Mouse (Mus musculus) embryo, embryonic 10 days (tissue): ENCODE data around the gene Rabggta.

Experiments
- DNase-seq: peaks from one replicate; pipeline ENCODE4 v3.0.0-alpha.2; 2015; ENCODE audit warnings: low spot score

The Rabggta gene

DNA sequence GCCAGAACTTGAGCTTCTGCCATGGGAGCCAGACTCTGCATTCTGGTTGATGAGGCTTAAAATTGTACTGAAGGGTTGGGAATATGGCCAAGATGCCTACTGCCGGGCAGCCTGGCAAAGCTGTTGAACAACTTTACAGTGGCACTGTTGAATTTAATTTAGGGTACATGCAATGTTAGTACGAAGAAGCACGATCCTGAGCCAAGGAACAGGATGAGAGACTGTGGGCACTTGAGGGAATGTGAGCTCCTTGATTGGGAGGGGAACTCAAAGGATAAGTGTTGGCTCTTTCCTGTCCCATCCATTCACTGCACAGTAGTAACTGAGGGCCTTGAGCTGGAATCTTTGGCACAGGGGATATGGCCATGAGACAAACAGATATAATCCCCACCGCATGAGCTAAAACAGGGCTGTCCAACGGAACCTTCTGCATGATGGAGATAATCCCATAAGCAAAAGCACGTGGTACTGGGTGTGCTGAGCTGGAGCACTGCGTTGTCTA lies 8.5 kb upstream of the Rabggta start:
- no peak for DNase-seq

DNA sequence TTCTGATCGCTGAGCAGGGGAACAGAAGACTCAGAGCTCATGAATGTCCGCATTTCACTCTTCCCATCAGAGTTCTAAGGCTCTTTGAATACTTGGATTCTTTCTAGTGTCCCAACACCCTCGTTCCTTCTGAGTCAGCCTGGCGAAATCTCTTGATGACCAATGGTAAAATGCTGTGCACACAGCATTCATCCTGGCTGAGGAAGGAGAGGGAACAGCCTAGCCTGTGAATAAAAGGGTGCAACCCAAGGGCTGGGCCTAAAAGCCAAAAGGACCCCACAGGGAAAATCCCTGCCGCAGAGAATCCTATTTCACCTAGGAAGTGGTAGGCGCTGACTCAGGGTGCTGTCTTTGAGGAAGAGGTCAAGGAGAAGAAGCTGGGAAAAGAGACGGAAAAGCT lies 8.1 kb upstream of the Rabggta start:
- no peak for DNase-seq

DNA sequence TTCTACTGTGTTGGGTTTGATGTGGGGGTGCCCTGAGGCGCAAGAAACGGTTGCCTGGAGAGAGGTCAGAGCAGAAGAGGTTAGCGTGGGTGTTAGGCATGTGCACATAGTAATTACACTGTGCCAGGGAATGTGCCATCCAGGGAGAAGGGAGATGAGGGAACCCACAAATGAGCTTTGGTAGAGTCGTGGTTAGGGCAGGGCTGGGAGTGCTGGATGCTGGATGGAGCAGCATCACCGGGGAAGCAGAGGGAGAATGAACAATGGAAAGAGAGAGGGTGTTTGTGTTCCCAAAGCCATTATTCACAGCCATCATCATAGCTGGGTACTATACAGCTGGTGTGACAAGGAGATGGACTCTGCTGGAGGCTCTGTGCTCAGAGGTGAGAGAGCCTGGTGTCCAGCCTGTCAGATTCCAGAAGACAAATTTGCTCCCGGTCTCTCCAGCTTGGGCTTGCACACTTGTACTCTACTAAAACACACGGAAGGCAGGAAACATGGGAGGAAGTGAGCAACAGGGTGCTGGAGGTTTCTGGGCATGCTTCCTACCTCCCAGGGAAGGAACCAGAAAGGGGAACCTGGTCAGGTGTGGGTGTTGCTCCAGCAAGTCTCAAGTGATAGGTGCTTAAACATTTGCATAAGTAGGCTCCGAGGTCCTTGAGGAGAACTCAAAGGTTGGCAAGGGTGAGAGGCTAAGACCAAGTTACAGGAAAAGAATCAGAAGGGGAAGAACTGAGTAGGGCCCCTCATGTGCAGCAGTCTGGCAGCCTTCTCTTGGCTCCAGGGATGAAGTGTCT lies 6.0 kb upstream of the Rabggta start:
- no peak for DNase-seq

DNA sequence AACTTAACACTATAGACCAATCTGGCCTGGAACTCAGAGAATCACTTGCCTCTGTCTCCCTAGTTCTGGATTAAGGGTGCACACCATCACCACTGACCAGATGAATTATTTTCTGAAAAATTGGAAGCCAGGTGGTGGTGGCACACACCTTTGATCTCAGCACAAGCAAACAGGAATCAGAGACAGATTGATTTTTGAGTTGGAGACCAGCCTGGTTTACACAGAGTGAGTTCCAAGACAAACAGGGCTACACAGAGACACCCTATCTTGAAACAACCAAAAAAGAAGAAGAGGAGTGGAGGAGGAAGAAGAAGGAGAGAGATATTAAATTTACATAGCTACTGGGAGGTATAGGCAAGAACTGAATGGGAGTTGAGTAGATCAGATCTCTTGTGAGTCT lies 4.2 kb upstream of the Rabggta start:
- no peak for DNase-seq

DNA sequence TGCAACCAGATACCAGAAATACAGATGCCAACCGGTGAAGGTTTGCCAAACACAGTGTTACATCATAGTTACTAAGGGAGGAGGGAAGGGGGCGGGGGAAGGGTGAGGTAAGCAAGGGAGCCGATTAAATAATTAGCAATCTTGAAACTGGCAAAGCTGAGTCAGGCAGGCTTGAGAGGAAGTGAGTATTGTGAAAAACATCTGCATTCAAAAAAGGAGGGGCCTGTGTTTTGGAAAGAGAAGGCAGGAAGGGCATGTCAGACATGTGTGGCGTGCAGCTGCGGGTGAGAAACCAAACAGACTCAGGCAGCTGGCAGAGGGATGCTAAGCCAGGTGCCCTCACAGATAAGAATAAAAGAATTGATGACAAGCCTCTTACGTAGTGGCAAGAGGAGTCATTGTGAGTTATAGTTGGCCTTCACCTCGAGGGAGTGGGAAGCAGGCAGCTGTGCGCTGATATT lies 2.4 kb upstream of the Rabggta start:
- DNase-seq: no peak

DNA sequence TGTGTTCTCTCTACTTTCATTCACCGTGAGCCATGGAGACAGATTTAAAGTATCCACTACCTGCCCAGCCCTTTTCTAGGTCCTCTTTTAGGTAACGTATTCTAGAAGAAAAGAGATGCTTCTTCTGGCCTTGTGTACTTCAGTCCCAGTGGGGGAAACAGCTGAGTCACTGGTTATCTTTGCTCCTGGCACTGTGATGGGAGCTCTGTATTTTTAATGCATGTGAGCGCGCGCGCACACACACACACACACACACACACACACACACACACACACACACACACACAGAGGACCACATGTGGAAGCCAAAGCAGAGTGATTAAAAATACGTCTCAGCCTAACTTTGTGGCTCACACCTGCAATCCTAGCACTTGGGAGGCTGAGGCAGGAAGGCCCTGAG lies 1.4 kb upstream of the Rabggta start:
- DNase-seq: no peak

DNA sequence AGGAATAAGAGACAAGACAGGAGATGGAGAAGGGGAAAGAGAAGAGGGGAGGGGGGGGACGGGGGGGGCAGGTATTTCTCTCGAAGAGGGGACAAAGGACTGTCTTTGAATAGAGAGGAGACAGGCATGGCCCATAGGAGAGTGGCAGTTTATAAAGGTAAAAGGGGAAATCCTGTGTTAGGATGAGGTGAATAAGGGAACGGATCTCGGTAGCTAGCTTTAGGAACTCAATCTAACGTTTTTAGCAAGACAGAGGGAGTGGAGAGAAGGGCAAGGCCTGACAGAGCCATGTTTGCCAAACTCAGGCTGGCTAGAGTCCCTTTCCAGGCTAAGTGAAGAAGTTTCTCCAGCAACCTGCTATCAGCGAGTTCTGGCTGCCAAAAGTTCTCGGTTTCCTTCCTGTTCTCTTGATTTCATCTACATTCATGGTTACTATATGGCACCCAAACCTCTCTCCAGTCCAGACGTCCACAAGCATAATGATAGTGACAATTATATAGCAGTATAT lies 429 bp upstream of the Rabggta start:
- no peak for DNase-seq

DNA sequence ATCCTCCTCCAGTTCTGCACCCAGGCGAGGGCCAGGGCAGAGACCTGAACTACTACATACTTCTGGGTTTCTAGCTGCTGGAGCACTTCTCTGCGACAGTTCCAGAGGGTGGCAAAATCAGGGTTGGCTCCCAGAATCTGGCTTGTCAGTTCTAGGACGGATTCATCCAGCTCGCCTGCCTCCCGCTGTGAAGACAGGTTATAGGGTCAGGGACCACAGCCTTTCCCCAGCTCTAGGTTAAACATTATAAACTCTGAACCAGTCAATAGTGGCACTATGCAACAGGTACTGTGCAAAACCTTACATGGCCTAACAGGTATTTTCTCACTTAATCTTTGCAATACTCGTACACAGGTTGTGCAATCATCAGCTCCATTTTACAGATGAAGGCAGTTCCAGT lies 987 bp downstream of the Rabggta start:
- DNase-seq: no peak

DNA sequence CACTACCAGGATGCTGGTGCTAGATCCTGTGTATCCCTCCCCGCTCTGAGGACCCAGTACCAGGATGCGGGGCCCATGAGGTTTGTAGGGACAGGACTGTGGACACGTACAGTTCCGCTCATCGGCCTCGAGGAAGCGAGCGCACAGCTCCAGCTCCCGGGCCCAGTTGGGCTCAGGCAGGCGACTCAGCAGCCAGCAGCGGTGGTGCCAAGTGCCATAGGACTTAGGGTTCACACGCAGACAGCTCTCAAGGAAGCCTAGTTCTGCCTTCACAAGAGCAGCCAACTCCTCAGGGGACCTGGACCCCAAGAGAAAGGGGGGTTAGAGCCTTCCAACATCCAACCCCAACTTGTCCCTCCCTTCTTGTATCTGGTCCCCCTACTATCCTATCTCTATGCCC lies 1.4 kb downstream of the Rabggta start:
- DNase-seq: no peak

DNA sequence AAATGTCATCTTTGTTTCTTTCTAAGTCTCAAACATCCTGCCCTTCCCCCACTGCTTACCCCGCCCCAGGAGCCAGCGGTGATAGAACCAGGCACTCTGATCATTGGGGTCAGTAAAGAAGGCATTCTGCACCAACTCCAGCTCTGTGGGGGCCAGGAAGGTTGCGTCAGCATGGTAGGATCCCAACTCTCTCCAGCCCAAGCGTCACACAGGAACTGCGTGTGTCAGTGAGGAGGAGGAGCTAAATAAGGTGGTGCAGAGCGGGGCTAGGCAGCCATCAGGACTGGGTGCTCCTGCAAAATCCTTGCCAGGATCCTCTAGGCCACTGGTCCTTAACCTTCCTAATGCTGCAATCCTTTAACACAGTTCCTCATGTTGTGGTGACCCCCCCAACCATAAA lies 2.3 kb downstream of the Rabggta start:
- DNase-seq: no peak

DNA sequence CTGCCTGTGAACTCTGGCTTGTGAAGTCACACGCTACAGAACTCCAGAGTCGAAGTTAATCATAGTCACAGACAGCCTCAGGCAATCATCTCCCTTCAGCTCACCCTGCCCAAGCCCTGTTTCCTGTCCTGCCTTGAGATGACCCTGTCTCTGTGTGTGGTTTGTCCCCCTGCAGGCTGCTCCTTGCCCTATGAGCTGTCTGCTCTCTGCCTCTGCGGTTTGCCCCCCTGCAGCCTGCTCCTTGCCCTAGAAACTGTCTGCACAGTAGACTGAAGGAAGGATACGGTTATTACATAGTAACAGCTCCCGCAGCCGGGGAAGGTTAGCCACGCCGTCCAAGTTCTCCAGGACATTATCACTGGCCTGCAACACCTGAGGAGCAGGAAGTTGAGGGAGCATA lies 5.2 kb downstream of the Rabggta start:
- no peak for DNase-seq

DNA sequence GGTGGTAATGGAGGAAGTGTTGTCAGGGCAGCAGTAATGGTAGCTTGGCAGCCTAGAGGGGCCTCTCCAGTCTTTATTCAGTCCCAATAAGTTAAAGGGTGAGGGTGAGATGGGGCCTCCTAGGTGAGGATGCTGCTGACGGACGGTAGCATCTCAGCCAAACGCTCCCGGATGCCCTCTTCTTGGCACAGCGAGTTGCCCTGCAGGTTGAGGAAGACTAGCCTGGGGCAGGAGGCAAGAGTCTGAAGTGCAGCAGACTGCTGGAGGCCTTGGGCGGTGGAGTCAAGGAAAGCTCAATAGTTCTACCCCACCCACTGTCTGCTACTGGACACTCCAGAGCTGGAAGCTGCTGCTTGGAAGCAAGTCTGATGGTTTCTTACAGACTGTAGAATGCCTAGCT lies 5.8 kb downstream of the Rabggta start:
- no peak for DNase-seq

DNA sequence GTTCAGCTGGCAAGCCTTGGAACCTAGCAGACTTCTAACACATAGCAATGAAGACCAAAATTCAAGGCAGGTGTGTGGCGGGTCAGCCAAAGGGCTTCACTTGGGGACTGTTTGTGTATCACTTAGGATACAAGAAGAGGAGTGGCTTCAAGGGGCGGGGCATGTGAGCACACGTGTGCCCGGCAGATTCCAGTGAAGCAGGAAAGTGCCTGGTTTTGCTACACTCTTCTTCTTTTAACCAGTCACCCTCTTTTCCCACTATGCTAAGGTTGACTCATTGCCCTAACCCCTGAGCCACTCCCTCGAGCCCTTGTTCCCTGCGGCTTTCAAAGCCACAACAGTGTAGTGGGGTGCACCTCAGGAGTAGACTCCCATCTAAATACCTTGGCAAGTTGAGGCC lies 7.2 kb downstream of the Rabggta start:
- DNase-seq: no peak

DNA sequence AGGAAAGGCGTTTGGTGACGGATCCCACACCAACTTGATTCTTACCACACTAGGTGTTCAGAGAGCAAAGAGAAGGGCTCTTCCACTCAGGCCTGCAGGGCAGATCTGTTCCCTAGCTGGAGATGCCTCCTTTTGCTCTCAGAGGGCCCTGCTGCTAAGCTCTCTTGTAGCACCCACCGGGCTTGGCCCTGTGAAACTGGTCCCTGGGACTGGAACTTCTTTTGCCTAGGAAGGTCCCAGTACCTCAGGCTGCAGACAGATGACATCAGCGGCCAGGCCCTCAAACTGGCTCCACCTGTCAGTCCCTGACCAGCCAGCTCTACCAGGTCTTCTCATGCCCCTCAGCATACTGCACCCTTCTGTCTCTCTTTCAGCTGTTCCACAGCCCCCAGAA lies 8.3 kb downstream of the Rabggta start, which contains the start of gene Tgm1:
TSS of gene Tgm1 (minus strand) at position 198 of the 394 bp plus-strand sequence.
- DNase-seq: no peak

DNA sequence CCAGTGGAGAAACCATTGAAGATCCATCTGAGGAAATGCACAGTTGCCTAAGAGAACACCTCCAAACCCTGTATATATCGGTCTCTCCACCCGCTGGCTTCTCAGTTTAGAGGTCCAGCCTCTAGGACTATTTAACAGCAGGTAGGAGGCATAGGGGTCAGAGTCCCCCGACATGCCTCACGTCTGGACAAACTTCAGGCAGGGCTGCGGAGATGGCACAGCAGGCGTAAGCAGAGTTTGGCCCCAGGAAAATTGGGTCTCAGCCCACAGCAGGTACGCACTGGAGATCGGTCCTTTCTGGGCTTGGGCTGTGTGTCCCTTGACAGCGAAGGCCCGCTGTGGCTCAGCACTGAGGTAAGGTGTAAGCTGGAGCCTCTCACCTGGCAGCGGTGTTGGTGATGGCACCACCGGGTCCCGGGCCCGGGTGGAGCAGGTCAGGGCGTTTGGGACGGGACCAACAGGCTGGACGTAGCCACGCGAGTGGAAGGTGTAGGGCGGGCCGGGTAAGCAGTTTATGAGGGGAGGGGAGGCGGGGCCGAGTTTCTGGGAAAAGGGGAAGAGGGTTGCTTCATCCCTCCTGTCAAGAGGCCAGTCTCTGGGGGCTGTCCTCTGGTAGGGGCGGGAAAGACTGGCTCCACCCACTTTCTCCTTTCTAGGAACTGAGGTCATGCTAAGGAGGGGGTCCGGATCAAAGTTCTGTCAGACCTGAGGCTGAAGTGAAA lies 8.9 kb downstream of the Rabggta start:
- DNase-seq: peak; percentile 36

DNA sequence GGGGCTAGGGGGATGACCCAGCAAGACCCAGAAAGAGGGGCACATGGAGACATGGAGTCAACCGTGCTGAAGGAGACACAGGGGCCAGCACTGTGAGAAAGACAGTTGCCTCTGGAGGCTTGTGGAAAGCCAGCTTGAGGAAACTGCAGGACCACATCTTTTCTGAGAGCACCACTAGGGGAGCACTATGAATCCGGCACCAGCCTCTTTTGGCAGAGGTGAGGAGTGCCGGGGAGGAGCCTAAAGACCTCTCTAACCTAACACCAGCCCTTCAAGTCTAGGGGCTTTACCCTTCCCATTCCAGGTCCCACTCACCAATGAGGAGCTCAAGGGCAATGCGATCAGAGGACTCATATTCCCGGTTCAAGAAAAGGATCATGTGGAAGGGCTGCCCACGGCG lies 10.3 kb downstream of the Rabggta start:
- no peak for DNase-seq

DNA sequence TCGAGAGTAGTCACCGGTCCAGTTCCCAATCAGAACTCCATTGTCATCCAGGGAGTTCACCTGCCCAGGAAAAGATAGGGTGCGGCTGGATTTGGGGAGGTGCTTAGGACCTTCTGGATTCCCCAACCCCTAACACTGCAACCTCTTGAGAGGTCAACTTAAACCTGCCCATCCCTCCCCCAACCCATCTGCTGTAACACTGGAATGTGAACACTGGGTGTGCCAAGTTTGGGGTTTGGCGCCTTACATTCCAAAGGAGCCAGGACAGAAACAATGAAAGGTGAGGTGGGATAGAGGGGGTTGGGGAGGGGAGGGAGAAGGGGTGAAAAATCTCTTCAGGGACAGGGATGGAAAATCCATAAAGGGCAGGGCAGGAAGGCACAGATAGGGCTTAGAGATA lies 12.6 kb downstream of the Rabggta start:
- no peak for DNase-seq

DNA sequence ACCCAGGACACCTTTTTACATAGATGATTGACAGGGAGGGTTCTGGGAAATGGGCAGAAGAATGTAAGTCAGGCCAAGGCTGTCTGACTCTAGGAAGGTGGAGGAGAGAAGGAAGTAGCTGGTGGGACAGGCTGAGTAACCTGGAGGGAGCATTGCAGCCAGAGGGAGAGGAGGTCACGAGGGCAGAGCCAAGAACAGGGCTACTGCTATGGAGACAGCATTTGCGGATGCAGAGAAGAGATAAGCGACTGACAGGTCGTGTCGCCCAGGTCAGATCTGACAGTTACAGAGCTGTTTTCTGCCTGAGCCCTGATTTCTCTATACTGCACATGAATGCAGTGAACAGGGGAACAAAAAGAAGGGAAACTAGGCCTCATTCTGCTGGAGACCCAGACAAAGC lies 14.7 kb downstream of the Rabggta start:
- DNase-seq: no peak

DNA sequence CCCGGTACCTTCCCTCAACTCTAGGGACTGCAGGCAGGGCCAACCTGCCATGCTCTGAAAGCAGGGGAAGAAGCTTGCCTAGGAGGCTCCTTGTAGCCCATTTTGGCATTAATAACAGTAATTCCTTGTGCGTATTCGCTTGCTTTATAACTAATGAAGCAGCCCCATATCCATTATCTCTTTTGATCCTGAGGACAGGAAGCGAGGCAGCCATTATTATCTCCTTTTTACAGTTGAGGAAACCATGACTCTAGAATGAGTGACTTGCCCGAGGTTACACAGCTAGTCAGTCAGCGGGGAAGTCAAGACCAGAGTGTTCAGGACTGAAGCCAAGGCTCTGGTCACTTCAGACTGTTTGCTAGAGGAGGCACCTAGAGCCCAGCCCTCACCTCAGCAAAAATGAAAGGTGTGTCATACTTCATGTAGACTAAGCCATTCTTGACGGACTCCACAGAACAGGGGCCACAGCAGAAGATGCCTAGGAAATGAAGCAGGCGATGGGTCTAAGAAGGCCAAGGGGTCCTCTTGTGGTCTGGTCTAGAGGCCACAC lies 15.9 kb downstream of the Rabggta start:
- DNase-seq: no peak

DNA sequence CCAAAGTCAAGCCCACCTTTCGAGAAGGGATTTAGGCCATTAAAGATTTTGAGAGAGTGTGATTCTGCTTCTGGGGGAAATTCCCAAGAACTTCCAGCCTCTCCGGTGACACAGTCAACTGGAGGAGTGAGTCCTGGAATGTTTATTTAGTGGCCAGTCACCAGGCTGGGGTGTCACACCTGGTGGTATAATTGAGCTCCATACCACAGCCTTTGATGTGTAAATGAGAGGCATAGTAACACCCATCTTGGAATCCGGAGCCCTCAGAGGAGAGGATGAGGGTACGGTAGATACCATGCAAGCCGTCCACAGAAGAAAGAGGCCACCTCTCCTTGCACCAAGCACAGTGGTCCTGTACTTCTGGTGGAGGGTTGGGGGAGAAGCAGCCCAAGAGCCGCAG lies 19.3 kb downstream of the Rabggta start:
- no peak for DNase-seq

DNA sequence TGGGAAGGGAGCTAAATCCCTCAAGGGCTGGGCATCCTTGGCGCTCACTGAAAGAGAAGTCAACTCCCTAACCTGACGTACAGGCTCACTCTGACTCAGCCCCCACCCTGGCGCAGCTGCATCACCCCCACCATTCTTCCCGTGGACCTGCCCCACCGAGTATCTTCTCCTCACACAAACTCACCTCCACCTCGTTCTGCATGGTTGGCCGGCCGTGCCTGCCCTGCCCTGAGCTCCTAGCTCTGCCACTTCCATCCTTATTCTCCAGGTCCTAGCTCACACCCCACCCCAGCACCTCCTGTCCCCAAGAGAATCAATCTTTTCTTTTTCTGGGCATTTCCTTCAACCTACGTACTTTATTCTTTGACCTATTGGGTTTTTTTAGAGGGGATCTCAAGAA lies 20.9 kb downstream of the Rabggta start:
- DNase-seq: no peak

DNA sequence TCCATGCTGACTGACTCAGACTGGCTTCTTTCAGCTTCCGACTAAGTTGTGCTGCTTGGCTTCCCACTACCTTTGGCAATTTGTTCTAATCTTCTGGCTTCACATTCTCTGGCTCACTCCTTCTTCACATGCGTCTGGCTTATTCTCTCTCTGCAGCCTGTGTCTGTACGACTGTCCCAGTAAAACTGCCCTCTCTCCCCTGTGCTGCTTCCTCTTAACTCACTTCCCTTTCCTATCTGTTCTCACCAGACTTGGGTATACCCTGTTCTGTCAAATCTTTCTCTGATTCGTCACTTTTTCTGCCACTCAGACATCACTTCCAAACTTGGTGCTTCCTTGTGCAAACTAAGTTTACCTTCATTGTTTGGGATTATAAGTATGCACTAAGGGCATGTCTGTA lies 24.8 kb downstream of the Rabggta start:
- DNase-seq: no peak

DNA sequence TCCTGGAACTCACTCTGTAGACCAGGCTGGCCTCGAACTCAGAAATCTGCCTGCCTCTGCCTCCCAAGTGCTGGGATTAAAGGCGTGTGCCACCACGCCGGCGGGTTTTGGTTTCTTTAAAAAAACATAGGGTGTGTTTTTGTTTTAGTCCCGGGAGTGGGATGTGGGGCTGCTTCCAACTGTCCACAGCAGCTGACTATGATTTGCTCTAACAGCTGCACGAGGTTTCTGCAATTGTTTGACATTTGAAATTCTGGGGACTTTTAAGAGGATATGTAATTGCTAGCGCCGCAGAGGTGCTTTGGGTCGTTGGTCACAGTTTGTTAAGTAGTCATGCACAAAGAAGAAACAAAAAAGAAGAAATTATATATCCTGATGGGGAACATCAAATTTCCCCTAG lies 32.6 kb downstream of the Rabggta start:
- no peak for DNase-seq
